Mouse (Mus musculus): ENCODE data around the gene Kifap3. TPM values are rescaled to one million over a fixed set of nuclear protein-coding genes. Genes with fewer than 3 reads are reported as not detected.

The Kifap3 gene
- total RNA-seq, 2 experiments from 2014 or later = 20.9 to 22.5 TPM

DNA sequence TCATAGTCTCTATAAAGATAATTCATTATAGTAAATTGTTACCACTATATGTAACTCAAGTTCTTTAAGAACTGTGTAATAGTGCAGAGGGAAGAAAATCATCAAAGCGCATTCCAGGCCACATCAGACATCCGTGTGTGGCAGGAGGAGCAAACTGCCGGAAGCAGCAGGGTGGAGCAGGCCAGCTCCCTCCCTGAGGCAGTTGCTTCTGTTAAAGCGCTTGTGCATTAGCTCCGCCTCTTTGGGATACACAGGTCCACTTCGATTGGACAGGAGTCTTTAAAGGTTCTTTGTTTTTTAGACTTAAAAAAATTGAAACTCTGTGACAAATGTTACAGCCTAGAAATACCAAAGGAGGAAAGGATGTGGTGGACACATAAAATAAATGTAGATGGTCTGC is 162.7 kb downstream of the Kifap3 start:
- DNase-seq = no peak
- intact Hi-C loops (cut with DNase I) = no loop called here

GRCm38 (mm10) chr1:163953396-163953795 is 174.0 kb downstream of the Kifap3 start:
- intact Hi-C loops (cut with DNase I) = no loop called here
- no peak for DNase-seq

DNA sequence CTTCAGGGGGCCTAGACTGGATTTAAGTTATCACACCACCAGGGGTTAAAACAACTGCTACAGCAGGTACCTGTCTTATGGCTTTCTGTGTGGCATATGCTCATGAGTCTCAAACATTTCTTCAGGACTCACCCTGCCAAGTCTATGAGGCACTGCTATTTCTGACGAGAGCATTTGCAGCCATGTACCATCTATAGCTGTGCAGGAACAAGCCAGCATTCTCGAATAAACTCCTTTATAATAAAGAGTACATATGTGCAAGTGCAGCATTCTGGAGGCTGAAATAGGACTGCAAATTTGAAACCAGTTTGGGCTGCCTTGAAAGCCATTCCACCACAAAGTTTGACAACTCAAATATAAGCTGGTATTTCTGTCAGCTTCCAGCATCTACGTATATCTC is 178.7 kb downstream of the Kifap3 start:
- intact Hi-C loops (cut with DNase I) = no loop called here
- DNase-seq = no peak

DNA sequence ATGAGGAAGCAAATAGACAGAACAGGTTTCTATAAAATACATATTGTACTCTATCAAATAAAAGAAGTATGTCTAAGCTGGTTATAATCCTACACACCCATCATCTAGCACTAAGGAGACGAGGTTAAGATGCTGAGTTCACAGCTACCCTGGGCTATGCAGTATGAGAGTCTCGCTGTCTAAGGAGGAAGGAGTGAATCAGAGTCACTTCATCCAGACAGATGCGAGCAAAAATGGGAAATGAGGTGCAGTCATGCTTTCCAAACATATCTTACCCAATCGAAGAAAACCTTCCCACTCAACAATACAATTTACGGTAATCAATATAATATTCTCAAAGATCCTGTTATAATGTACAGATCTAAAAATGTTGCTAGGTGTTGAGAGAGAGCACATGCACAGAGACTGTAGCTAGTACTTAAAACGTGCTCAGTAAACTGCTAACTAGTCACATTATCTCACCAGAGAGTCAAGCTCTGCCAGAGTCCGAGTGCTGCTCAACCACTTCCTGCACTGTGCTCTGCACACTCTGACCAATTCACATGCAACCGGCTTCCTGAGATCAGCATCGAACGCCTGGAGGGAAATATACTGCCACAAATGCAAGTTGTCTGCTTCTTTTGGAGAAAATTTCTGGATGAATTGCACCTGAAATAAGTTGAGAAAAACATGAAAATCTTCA is 184.8 kb downstream of the Kifap3 start:
- intact Hi-C loops (cut with DNase I) = no loop called here
- no peak for DNase-seq

Other genes with a start within 250 kb of the Kifap3 start
- 1 to 10 TPM in 1 of 2 experiments, under 1 TPM in 1; 0.58 to 1.6 TPM for gene Mettl11b, start 54.4 kb upstream of the Kifap3 start, total RNA-seq (2021)
- 1 to 10 TPM; 5.7 to 6.2 TPM for gene Scyl3, start 149.5 kb downstream of the Kifap3 start, total RNA-seq (2021)
- gene BC055324, start 215.2 kb downstream of the Kifap3 start, total RNA-seq (2021) = under 1 TPM; 0.54 to 0.61 TPM
- 1 to 10 TPM; 4.1 to 4.5 TPM for gene Mettl18, start 215.3 kb downstream of the Kifap3 start, total RNA-seq (2021)

Measured in heart, postnatal 36 days (tissue).